Mouse (Mus musculus) frontal cortex, postnatal 25 days (tissue): ENCODE measurements at regions not wholly inside any gene's neighbourhood (a gene's known extent, or its start where the extent isn't known, plus 50 kb on each side); places are given as distances from the start of the nearest gene placed in this dataset.

Source experiments
- DNase-seq, 2 experiments: peaks; one replicate each; pipeline ENCODE4 v3.0.0; 2022; ENCODE audit warnings: low spot score in 2 of 2

GRCm38 (mm10) chr14:24081911-24082558 lies 67.7 kb upstream of the Kcnma1 start:
- peak in 1 of 2 experiments; percentile 17 for DNase-seq

DNA sequence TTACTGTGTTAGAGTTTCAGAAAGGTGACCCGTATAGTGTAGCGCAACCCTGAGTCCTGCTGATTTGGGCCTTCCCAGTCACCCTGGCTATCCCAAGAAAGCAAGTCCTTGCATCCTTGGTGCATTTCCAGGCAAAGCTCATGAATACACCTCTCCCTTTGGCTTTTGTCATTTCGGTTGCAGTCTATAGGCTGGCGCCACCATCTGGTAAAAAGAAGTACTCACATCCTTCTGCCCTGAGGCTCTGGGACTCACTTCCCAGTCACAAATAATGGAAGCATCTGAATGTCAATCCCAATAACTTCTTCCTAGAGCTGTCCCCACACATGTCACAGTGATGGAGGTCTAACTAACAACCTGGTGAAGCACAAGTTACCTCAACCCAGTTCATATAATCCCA lies 54.4 kb upstream of the Kcnma1 start:
- no peak for DNase-seq

- DNase-seq = peak; percentile 70 to 75
Measured at GRCm38 (mm10) chr14:24067657-24068056, 53.4 kb upstream of the Kcnma1 start.

DNA sequence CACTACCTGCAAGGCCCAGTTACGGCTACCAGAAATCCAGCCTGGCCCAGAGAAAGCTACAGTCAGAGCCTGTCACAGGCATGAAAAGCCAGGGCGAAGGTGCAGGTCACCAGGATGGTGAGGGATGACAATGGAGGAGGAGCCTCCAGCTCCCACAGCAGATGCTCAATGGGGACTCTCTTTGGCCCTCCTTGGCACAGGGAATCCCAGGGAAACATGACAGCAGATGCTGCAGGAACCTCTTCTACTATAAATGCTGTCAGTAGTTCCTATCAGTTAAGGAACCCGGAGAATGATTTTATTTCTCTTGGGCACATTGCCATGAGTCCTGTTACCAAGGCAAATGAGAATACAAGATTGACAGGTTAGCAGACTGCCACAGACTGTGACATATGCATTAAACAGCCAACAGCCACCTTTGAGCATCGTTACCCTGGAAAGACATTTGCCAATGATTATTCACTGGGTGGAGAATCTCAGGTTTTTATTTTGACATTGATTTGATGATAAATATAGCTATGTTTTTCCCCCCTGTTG lies 51.0 kb upstream of the Kcnma1 start:
- DNase-seq = no peak
